Mouse (Mus musculus) cerebellum, postnatal 14 days (tissue): Measurements from ENCODE around the gene Popdc2.
A peak's percentile ranks its signal among the peaks of the same experiment; 100 is the strongest.

Experiments
- DNase-seq, 2 experiments: peaks; one replicate each; pipeline ENCODE4 v3.0.0; 2021; ENCODE audit warnings: mixed read lengths in 2 of 2

Gene Popdc2

GRCm38 (mm10) chr16:38354185-38354913 is 7.7 kb upstream of the Popdc2 start:
- no peak for DNase-seq

GRCm38 (mm10) chr16:38358256-38358812 is 3.7 kb upstream of the Popdc2 start:
- no peak for DNase-seq

GRCm38 (mm10) chr16:38359241-38359640 is 2.8 kb upstream of the Popdc2 start:
- no peak for DNase-seq

- DNase-seq: no peak
Measured at GRCm38 (mm10) chr16:38359857-38360256, 2.2 kb upstream of the Popdc2 start.

- DNase-seq: peak in 1 of 2 experiments; percentile 56
Measured at GRCm38 (mm10) chr16:38360317-38360716, 1.7 kb upstream of the Popdc2 start.

GRCm38 (mm10) chr16:38362493-38363255 is 665 bp downstream of the Popdc2 start:
- DNase-seq: no peak

GRCm38 (mm10) chr16:38363256-38363595 is 1.2 kb downstream of the Popdc2 start:
- DNase-seq: no peak

GRCm38 (mm10) chr16:38363657-38364056 is 1.6 kb downstream of the Popdc2 start:
- DNase-seq: no peak

GRCm38 (mm10) chr16:38365390-38365789 is 3.4 kb downstream of the Popdc2 start:
- no peak for DNase-seq

- no peak for DNase-seq
Measured at GRCm38 (mm10) chr16:38366231-38366630, 4.2 kb downstream of the Popdc2 start.

- peak; percentile 41 to 66 for DNase-seq
Measured at GRCm38 (mm10) chr16:38368336-38368735, 6.3 kb downstream of the Popdc2 start.

GRCm38 (mm10) chr16:38369000-38369399 is 7.0 kb downstream of the Popdc2 start:
- DNase-seq: peak in 1 of 2 experiments; percentile 12

- DNase-seq: no peak
Measured at GRCm38 (mm10) chr16:38369431-38369830, 7.4 kb downstream of the Popdc2 start.

- no peak for DNase-seq
Measured at GRCm38 (mm10) chr16:38369992-38370484, 8.0 kb downstream of the Popdc2 start.

GRCm38 (mm10) chr16:38370633-38371374 is 8.8 kb downstream of the Popdc2 start:
- DNase-seq: no peak

GRCm38 (mm10) chr16:38371705-38372296 is 9.8 kb downstream of the Popdc2 start:
- DNase-seq: no peak

GRCm38 (mm10) chr16:38372876-38373275 is 10.9 kb downstream of the Popdc2 start:
- DNase-seq: no peak

GRCm38 (mm10) chr16:38373439-38373838 is 11.4 kb downstream of the Popdc2 start:
- no peak for DNase-seq

GRCm38 (mm10) chr16:38373941-38374340 is 11.9 kb downstream of the Popdc2 start:
- DNase-seq: no peak

- DNase-seq: peak in 1 of 2 experiments; percentile 12
Measured at GRCm38 (mm10) chr16:38374379-38375140, 12.6 kb downstream of the Popdc2 start.

- DNase-seq: no peak
Measured at GRCm38 (mm10) chr16:38375182-38375581, 13.2 kb downstream of the Popdc2 start.
